Mouse (Mus musculus): ENCODE results near the gene Tmc6. TPM values are rescaled to one million over a fixed set of nuclear protein-coding genes. Genes with fewer than 3 reads are reported as not detected.
A peak's percentile ranks its signal among the peaks of the same experiment; 100 is the strongest.

Gene Tmc6
- polyA plus RNA-seq, 1 experiment from 2014 or later = 4.2 TPM

GRCm38 (mm10) chr11:117825333-117826101 lies 43.5 kb upstream of the Tmc6 start, which contains the start of the genes Afmid and Tk1:
Afmid (plus strand) TSS chr11:117825924.
Tk1 (minus strand) TSS chr11:117826092.
- Histone ChIP-seq H3K36me3 (ENCODE audit: control insufficient read depth, insufficient read depth, low read length) (no peaks in the 10 kb centered on the region), H3K9ac (ENCODE audit: low read depth, low read length) (peak within 1 kb of the TSS; percentile 62), H3K4me1 (ENCODE audit: control insufficient read depth, insufficient read depth, low read length) (peaks cover 19% of the 10 kb centered on the region), H3K27me3 (ENCODE audit: control insufficient read depth, insufficient read depth, low read depth, low read length) (no peaks in the 10 kb centered on the region), H3K4me2 (ENCODE audit: low read length) (peak within 1 kb of the TSS; percentile 79), H3K9me3 (replicated peaks; ENCODE audit: control insufficient read depth, low read length, poor library complexity, severe bottlenecking) (no peaks in the 10 kb centered on the region), H3K27ac (ENCODE audit: low read length) (peak within 1 kb of the TSS; percentile 38; the same call in 1 of the 2 replicates), H3K4me3 (ENCODE audit: low read depth, low read length) (peak within 1 kb of the TSS; percentile 39)
- WGBS = under 1% methylated on average over 34 of the region's 34 CpGs
- ATAC-seq = peak; percentile 40; the same call in 1 of the 2 replicates

- Histone ChIP-seq H3K4me2 (ENCODE audit: low read length) (peak overlapping the region; percentile 79), H3K27ac (ENCODE audit: low read length) (no peak overlapping the region), H3K27me3 (ENCODE audit: control insufficient read depth, insufficient read depth, low read depth, low read length) (no peaks in the 10 kb centered on the region), H3K36me3 (ENCODE audit: control insufficient read depth, insufficient read depth, low read length) (no peaks in the 10 kb centered on the region), H3K9ac (ENCODE audit: low read depth, low read length) (no peak overlapping the region), H3K4me1 (ENCODE audit: control insufficient read depth, insufficient read depth, low read length) (peaks cover 19% of the 10 kb centered on the region), H3K4me3 (ENCODE audit: low read depth, low read length) (peak overlapping the region; percentile 15; the same call in 1 of the 2 replicates), H3K9me3 (replicated peaks; ENCODE audit: control insufficient read depth, low read length, poor library complexity, severe bottlenecking) (no peaks in the 10 kb centered on the region)
- peak; percentile 76 for ATAC-seq
- WGBS = 17% methylated on average over 23 of the region's 23 CpGs
Observed at GRCm38 (mm10) chr11:117824060-117824969, 42.3 kb upstream of the Tmc6 start.

- WGBS = 94% methylated on average over 6 of the region's 6 CpGs
- H3K4me2 ChIP-seq (ENCODE audit: low read length) = no peak overlapping the region
- no peak for ATAC-seq
- H3K27ac ChIP-seq (ENCODE audit: low read length) = no peak overlapping the region
- H3K36me3 ChIP-seq (ENCODE audit: control insufficient read depth, insufficient read depth, low read length) = no peaks in the 10 kb centered on the region
- no peaks in the 10 kb centered on the region for H3K9me3 ChIP-seq (replicated peaks; ENCODE audit: control insufficient read depth, low read length, poor library complexity, severe bottlenecking)
- H3K9ac ChIP-seq (ENCODE audit: low read depth, low read length) = no peak overlapping the region
- H3K27me3 ChIP-seq (ENCODE audit: control insufficient read depth, insufficient read depth, low read depth, low read length) = no peaks in the 10 kb centered on the region
- H3K4me1 ChIP-seq (ENCODE audit: control insufficient read depth, insufficient read depth, low read length) = peaks cover 23% of the 10 kb centered on the region
- H3K4me3 ChIP-seq (ENCODE audit: low read depth, low read length) = no peak overlapping the region
Observed at GRCm38 (mm10) chr11:117823411-117823810, 41.4 kb upstream of the Tmc6 start.

GRCm38 (mm10) chr11:117822728-117823241 lies 40.8 kb upstream of the Tmc6 start:
- no peak overlapping the region for H3K4me2 ChIP-seq (ENCODE audit: low read length)
- no peak for ATAC-seq
- H3K36me3 ChIP-seq (ENCODE audit: control insufficient read depth, insufficient read depth, low read length) = no peaks in the 10 kb centered on the region
- no peaks in the 10 kb centered on the region for H3K27me3 ChIP-seq (ENCODE audit: control insufficient read depth, insufficient read depth, low read depth, low read length)
- H3K27ac ChIP-seq (ENCODE audit: low read length) = no peak overlapping the region
- peaks cover 23% of the 10 kb centered on the region for H3K4me1 ChIP-seq (ENCODE audit: control insufficient read depth, insufficient read depth, low read length)
- no peak overlapping the region for H3K9ac ChIP-seq (ENCODE audit: low read depth, low read length)
- H3K4me3 ChIP-seq (ENCODE audit: low read depth, low read length) = no peak overlapping the region
- WGBS = 86% methylated on average over 7 of the region's 7 CpGs
- H3K9me3 ChIP-seq (replicated peaks; ENCODE audit: control insufficient read depth, low read length, poor library complexity, severe bottlenecking) = no peaks in the 10 kb centered on the region

- H3K27me3 ChIP-seq (ENCODE audit: control insufficient read depth, insufficient read depth, low read depth, low read length) = no peaks in the 10 kb centered on the region
- no peaks in the 10 kb centered on the region for H3K9me3 ChIP-seq (replicated peaks; ENCODE audit: control insufficient read depth, low read length, poor library complexity, severe bottlenecking)
- H3K4me3 ChIP-seq (ENCODE audit: low read depth, low read length) = no peak overlapping the region
- ATAC-seq = no peak
- no peak overlapping the region for H3K27ac ChIP-seq (ENCODE audit: low read length)
- H3K4me2 ChIP-seq (ENCODE audit: low read length) = no peak overlapping the region
- 92% methylated on average over 9 of the region's 9 CpGs for WGBS
- H3K4me1 ChIP-seq (ENCODE audit: control insufficient read depth, insufficient read depth, low read length) = peaks cover 23% of the 10 kb centered on the region
- H3K36me3 ChIP-seq (ENCODE audit: control insufficient read depth, insufficient read depth, low read length) = no peaks in the 10 kb centered on the region
- no peak overlapping the region for H3K9ac ChIP-seq (ENCODE audit: low read depth, low read length)
Observed at GRCm38 (mm10) chr11:117821868-117822267, 39.9 kb upstream of the Tmc6 start.

- no peaks in the 10 kb centered on the region for H3K27me3 ChIP-seq (ENCODE audit: control insufficient read depth, insufficient read depth, low read depth, low read length)
- 94% methylated on average over 7 of the region's 7 CpGs for WGBS
Observed at GRCm38 (mm10) chr11:117820173-117820572, 38.2 kb upstream of the Tmc6 start.

GRCm38 (mm10) chr11:117819095-117819494 lies 37.1 kb upstream of the Tmc6 start:
- WGBS = 53% methylated on average over 8 of the region's 8 CpGs
- no peaks in the 10 kb centered on the region for H3K36me3 ChIP-seq (ENCODE audit: control insufficient read depth, insufficient read depth, low read length)

More at GRCm38 (mm10) chr11:117820173-117820572, 38.2 kb upstream of the Tmc6 start:
- Histone ChIP-seq H3K27ac (ENCODE audit: low read length) (no peak overlapping the region), H3K36me3 (ENCODE audit: control insufficient read depth, insufficient read depth, low read length) (no peaks in the 10 kb centered on the region), H3K4me1 (ENCODE audit: control insufficient read depth, insufficient read depth, low read length) (peaks cover 13% of the 10 kb centered on the region), H3K4me3 (ENCODE audit: low read depth, low read length) (no peak overlapping the region), H3K4me2 (ENCODE audit: low read length) (no peak overlapping the region), H3K9me3 (replicated peaks; ENCODE audit: control insufficient read depth, low read length, poor library complexity, severe bottlenecking) (no peaks in the 10 kb centered on the region), H3K9ac (ENCODE audit: low read depth, low read length) (no peak overlapping the region)
- ATAC-seq = no peak

GRCm38 (mm10) chr11:117816389-117816996 lies 34.5 kb upstream of the Tmc6 start:
- H3K9me3 ChIP-seq (replicated peaks; ENCODE audit: control insufficient read depth, low read length, poor library complexity, severe bottlenecking) = no peaks in the 10 kb centered on the region
- H3K4me3 ChIP-seq (ENCODE audit: low read depth, low read length) = no peak overlapping the region
- no peaks in the 10 kb centered on the region for H3K27me3 ChIP-seq (ENCODE audit: control insufficient read depth, insufficient read depth, low read depth, low read length)
- no peak overlapping the region for H3K9ac ChIP-seq (ENCODE audit: low read depth, low read length)
- H3K4me1 ChIP-seq (ENCODE audit: control insufficient read depth, insufficient read depth, low read length) = peaks cover 3% of the 10 kb centered on the region; the same call in 1 of the 2 replicates
- no peak overlapping the region for H3K4me2 ChIP-seq (ENCODE audit: low read length)
- no peaks in the 10 kb centered on the region for H3K36me3 ChIP-seq (ENCODE audit: control insufficient read depth, insufficient read depth, low read length)
- no peak for ATAC-seq
- H3K27ac ChIP-seq (ENCODE audit: low read length) = no peak overlapping the region
- WGBS = 88% methylated on average over 13 of the region's 13 CpGs

More at GRCm38 (mm10) chr11:117819095-117819494, 37.1 kb upstream of the Tmc6 start:
- no peaks in the 10 kb centered on the region for H3K9me3 ChIP-seq (replicated peaks; ENCODE audit: control insufficient read depth, low read length, poor library complexity, severe bottlenecking)
- no peaks in the 10 kb centered on the region for H3K27me3 ChIP-seq (ENCODE audit: control insufficient read depth, insufficient read depth, low read depth, low read length)
- peaks cover 5% of the 10 kb centered on the region for H3K4me1 ChIP-seq (ENCODE audit: control insufficient read depth, insufficient read depth, low read length)
- H3K9ac ChIP-seq (ENCODE audit: low read depth, low read length) = no peak overlapping the region
- no peak for ATAC-seq
- H3K27ac ChIP-seq (ENCODE audit: low read length) = no peak overlapping the region
- no peak overlapping the region for H3K4me2 ChIP-seq (ENCODE audit: low read length)
- H3K4me3 ChIP-seq (ENCODE audit: low read depth, low read length) = no peak overlapping the region

Measured in midbrain, embryonic 16.5 days (tissue).